Comparison of ENCODE assay signal across 8 mouse cellular contexts in the genomic region with DNA sequence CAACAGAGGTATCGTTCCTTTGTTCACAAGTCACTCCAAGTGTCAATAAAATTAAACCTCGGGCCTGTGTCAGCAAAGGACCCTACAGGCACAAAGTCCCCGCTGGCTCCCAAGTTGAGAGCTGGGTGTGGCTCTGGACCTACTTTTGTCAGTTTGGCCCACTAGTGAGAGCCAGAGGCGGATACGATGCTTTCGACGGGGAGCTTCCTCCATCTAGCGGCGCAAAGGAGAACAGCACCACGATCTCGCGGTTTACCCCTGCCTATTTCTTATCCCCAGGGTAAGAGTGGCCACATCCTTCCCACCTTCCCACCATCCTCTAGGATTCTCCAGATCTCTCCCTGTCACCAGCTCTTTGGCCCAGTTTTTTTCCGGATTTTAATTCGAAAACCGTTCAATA. TPM values are rescaled to one million over a fixed set of nuclear protein-coding genes. Genes with fewer than 3 reads are reported as not detected.
DNase-seq lines count a peak whose midpoint lies in the region; ATAC-seq lines count a peak whose summit lies in the region.

No protein-coding gene starts in this region.

- H3K9ac ChIP-seq in hindbrain, embryonic 12.5 days = no peak overlapping the region

- peaks cover 4% of the 10 kb centered on the region; the same call in 1 of the 2 replicates for H3K27me3 ChIP-seq in hindbrain, embryonic 12.5 days

- no peak overlapping the region for H3K4me3 ChIP-seq in hindbrain, embryonic 12.5 days

- WGBS in hindbrain, embryonic 12.5 days = 8% methylated on average over 15 of the region's 15 CpGs

- H3K36me3 ChIP-seq in hindbrain, embryonic 12.5 days = no peaks in the 10 kb centered on the region

- peak; percentile 60; the same call in 1 of the 2 replicates for ATAC-seq in hindbrain, embryonic 12.5 days (ENCODE audit: low FRiP score)

- no peak overlapping the region for H3K4me2 ChIP-seq in hindbrain, embryonic 12.5 days (replicated peaks)

- H3K27ac ChIP-seq in hindbrain, embryonic 12.5 days = no peak overlapping the region

- H3K9me3 ChIP-seq in hindbrain, embryonic 12.5 days (replicated peaks) = no peaks in the 10 kb centered on the region

- peak; percentile 49 for DNase-seq in Muller cell, postnatal 12 days (ENCODE audit: inconsistent ontology term)
- peak; percentile 25 for DNase-seq in cerebellum, adult 11-12 months
- peak; percentile 70 for DNase-seq in forelimb bud, embryonic 11.5 days (ENCODE audit: low read depth, low spot score)
- DNase-seq in layer of hippocampus, adult 9-10 months (ENCODE audit: low spot score) = peak; percentile 27
- peak; percentile 83 for DNase-seq in lung, postnatal 10 days
- DNase-seq in retina, embryonic 14.5 days (ENCODE audit: low spot score) = peak; percentile 87
- peak; percentile 69 for DNase-seq in urinary bladder, postnatal 14 days (ENCODE audit: low spot score)

- no peaks in the 10 kb centered on the region for H3K4me1 ChIP-seq in hindbrain, embryonic 12.5 days

RNA-seq across cellular contexts. Expression of gene D130052B06Rik, which starts 15.1 kb away (rescaled TPM):
- 0.12 and 0.26 TPM in 2 replicates for polyA plus RNA-seq in hindbrain, embryonic 12.5 days (2016; fragmentation: Nextera tagmentation; extraction: Ambion mirVana)

RNA-seq across cellular contexts. Expression of gene Gabrp, which starts 35.5 kb away (rescaled TPM):
- 4.8 and 6.6 TPM in 2 replicates for polyA plus RNA-seq in hindbrain, embryonic 12.5 days (2016; fragmentation: Nextera tagmentation; extraction: Ambion mirVana)

Comparison
In these comparisons a context has a peak if more than half of its experiments do, and no peak if none do; other contexts are left out.
1. DNase-seq: peak in every context shown above with its lines; median percentile 87 in retina, embryonic 14.5 days; 83 in lung, postnatal 10 days; 70 in forelimb bud, embryonic 11.5 days; 69 in urinary bladder, postnatal 14 days; 49 in Muller cell, postnatal 12 days; 27 in layer of hippocampus, adult 9-10 months; 25 in cerebellum, adult 11-12 months.